ENCODE assay signal across 8 mouse cellular contexts in genomic region chr2:156862772-156863486, GRCm38 (mm10). TPM values are rescaled to one million over a fixed set of nuclear protein-coding genes. Genes with fewer than 3 reads are reported as not detected.
DNase-seq lines count a peak whose midpoint lies in the region; ATAC-seq and TF ChIP-seq lines count a peak whose summit lies in the region.

Rab5if (plus strand) TSS chr2:156863128.

- peaks cover 26% of the 10 kb centered on the region for H3K4me1 ChIP-seq in hindbrain, embryonic 10.5 days (replicated peaks)
- peaks cover 11% of the 10 kb centered on the region; the same call in 1 of the 2 replicates for H3K4me1 ChIP-seq in lung, postnatal 0 days (ENCODE audit: insufficient read depth, low read depth, low read length)

- peak within 1 kb of the TSS; percentile 90 for H3K9ac ChIP-seq in lung, postnatal 0 days (replicated peaks; ENCODE audit: low read depth)

- peak; percentile 91 for TF ChIP-seq CTCF in lung, postnatal 0 days (IDR thresholded peaks at IDR 0.05)

- H3K9me3 ChIP-seq in hindbrain, embryonic 10.5 days, result no peaks in the 10 kb centered on the region
- no peaks in the 10 kb centered on the region for H3K9me3 ChIP-seq in lung, postnatal 0 days (ENCODE audit: low read length)

- peak within 1 kb of the TSS; percentile 69 for H3K4me2 ChIP-seq in lung, postnatal 0 days (replicated peaks; ENCODE audit: low read depth, low read length)

- no peaks in the 10 kb centered on the region for H3K27me3 ChIP-seq in hindbrain, embryonic 10.5 days (ENCODE audit: insufficient read depth, poor library complexity, severe bottlenecking)
- H3K27me3 ChIP-seq in lung, postnatal 0 days (replicated peaks; ENCODE audit: insufficient read depth, low read length), result no peaks in the 10 kb centered on the region

- H3K36me3 ChIP-seq in hindbrain, embryonic 10.5 days, result peaks cover 63% of the 10 kb centered on the region
- H3K36me3 ChIP-seq in lung, postnatal 0 days (ENCODE audit: insufficient read depth, low read length), result 0 out of 2 replicates have a peak, but pooled peaks cover 5% of the 10 kb centered on the region

- peak within 1 kb of the TSS; percentile 96 for H3K4me3 ChIP-seq in hindbrain, embryonic 10.5 days
- H3K4me3 ChIP-seq in lung, postnatal 0 days (ENCODE audit: low read depth, low read length), result peak within 1 kb of the TSS; percentile 87

- no peak for TF ChIP-seq EP300 in lung, postnatal 0 days (IDR thresholded peaks at IDR 0.05)

- DNase-seq in MEL-GATA-1-ER (ENCODE audit: extremely low read depth, low read depth), result peak; percentile 89
- peak; percentile 96 for DNase-seq in cerebellum, adult 8-10 months
- DNase-seq in hindbrain, embryonic 10.5 days (ENCODE audit: low spot score), result peak; percentile 98
- DNase-seq in layer of hippocampus, adult 9-11 months, result peak; percentile 97
- peak; percentile 99 for DNase-seq in lung, postnatal 0 days (ENCODE audit: low spot score)
- peak; percentile 94 for DNase-seq in ovary, postnatal 14 days (ENCODE audit: low spot score)
- DNase-seq in thymus, postnatal 14 days, result peak; percentile 99

- ATAC-seq in frontal cortex, adult (ENCODE audit: low TSS enrichment), result peak; percentile 96
- ATAC-seq in lung, postnatal 0 days, result peak; percentile 95

- peak within 1 kb of the TSS; percentile 89 for H3K27ac ChIP-seq in hindbrain, embryonic 10.5 days
- H3K27ac ChIP-seq in lung, postnatal 0 days (ENCODE audit: low read length), result peak within 1 kb of the TSS; percentile 97

- WGBS in hindbrain, embryonic 10.5 days, result under 1% methylated on average over 96 of the region's 98 CpGs
- WGBS in lung, postnatal 0 days, result under 1% methylated on average over 68 of the region's 98 CpGs

RNA-seq across cellular contexts. Expression of gene Rab5if, which starts in this region (rescaled TPM):
- 184 and 188 TPM in 2 replicates for polyA plus RNA-seq in hindbrain, embryonic 10.5 days (2016; fragmentation: Nextera tagmentation; extraction: Ambion mirVana)
- polyA plus RNA-seq in lung, postnatal 0 days (2015; fragmentation: Nextera tagmentation; extraction: Ambion mirVana), result 271 and 290 TPM in 2 replicates

Comparison
In these comparisons a context has a peak if more than half of its experiments do, and no peak if none do; other contexts are left out.
1. Peak in every context shown above with its lines: DNase-seq, ATAC-seq, H3K4me3 ChIP-seq and H3K27ac ChIP-seq.